Mouse (Mus musculus) kidney, postnatal 0 days (tissue): ENCODE results near the gene Ffar3. TPM values are rescaled to one million over a fixed set of nuclear protein-coding genes. Genes with fewer than 3 reads are reported as not detected.

Experiments used
- ATAC-seq: fragments of 200-750 bp; cut with Nextera tagmentation; replicated peaks from 2 replicates; pipeline ENCODE4 v1.8.0; 2017; ENCODE audit warnings: low read depth, moderate number of reproducible peaks, moderate TSS enrichment, moderate library complexity; ENCODE audit not compliant: low FRiP score
- DNase-seq: peaks from one replicate; pipeline ENCODE4 v3.0.0-alpha.2; 2016; ENCODE audit warnings: low spot score
- H3K27ac ChIP-seq: fragments of 300-500 bp; sonication (generic); 2 replicates; pipeline ENCODE4 v1.5.1; 2014; ENCODE audit warnings: mild to moderate bottlenecking
- H3K27me3 ChIP-seq: fragments of 300-500 bp; sonication (generic); 2 replicates; pipeline ENCODE4 v1.6.1; 2014; ENCODE audit warnings: low read length, mixed read lengths; ENCODE audit not compliant: insufficient read depth
- H3K36me3 ChIP-seq: fragments of 300-500 bp; sonication (generic); 2 replicates; pipeline ENCODE4 v1.6.1; 2014; ENCODE audit warnings: low read length, mixed read lengths; ENCODE audit not compliant: insufficient read depth
- H3K4me1 ChIP-seq: fragments of 300-500 bp; sonication (generic); replicated peaks from 2 replicates; pipeline ENCODE4 v1.6.1; 2014; ENCODE audit warnings: antibody characterized with exemption, low read length, mixed read lengths; ENCODE audit not compliant: insufficient read depth
- H3K4me2 ChIP-seq: fragments of 300-500 bp; sonication (generic); 2 replicates; pipeline ENCODE4 v1.6.1; 2014; ENCODE audit warnings: mild to moderate bottlenecking, low read length, moderate library complexity, mixed read lengths
- H3K4me3 ChIP-seq: fragments of 300-500 bp; sonication (generic); replicated peaks from 2 replicates; pipeline ENCODE4 v1.5.1; 2014; ENCODE audit warnings: low read depth, low read length
- H3K9ac ChIP-seq: fragments of 300-500 bp; sonication (generic); 2 replicates; pipeline ENCODE4 v1.6.1; 2014; ENCODE audit warnings: low read depth, low read length
- H3K9me3 ChIP-seq: fragments of 300-500 bp; sonication (generic); replicated peaks from 2 replicates; pipeline ENCODE4 v1.6.1; 2016; ENCODE audit warnings: low read length, inconsistent platforms, mixed read lengths
- CTCF ChIP-seq: IDR thresholded peaks from 2 replicates; pipeline ENCODE4 v1.5.1; 2016; ENCODE audit warnings: antibody characterized with exemption, low read depth, mild to moderate bottlenecking, moderate library complexity
- WGBS: fragments of 180-500 bp; shearing (Covaris S2); extraction: QIAGEN DNeasy Blood & Tissue Kit; methylation state at CpG from one replicate; pipeline ENCODE4 v1.1.7; 2014; 5-methylcytosine and 5-hydroxymethylcytosine counted together
- polyA plus RNA-seq: library from polyadenylated mRNA; unstranded; fragments of >200 nt; fragmentation: Nextera tagmentation; extraction: Ambion mirVana; gene quantifications from 2 replicates; pipeline ENCODE4 v1.2.1, GENCODE M21; 2015

Ffar3 gene
- polyA plus RNA-seq, result 0.20 TPM in 1 of 2 replicates, not detected in the other

GRCm38 (mm10) chr7:30856078-30856477 lies at the start of gene Ffar3:
TSS of gene Ffar3 (minus strand) at chr7:30856178.
- Histone ChIP-seq H3K9me3 (no peaks in the 10 kb centered on the region), H3K4me3 (no peak within 1 kb of the TSS), H3K4me2 (no peak within 1 kb of the TSS), H3K27ac (no peak within 1 kb of the TSS), H3K36me3 (no peaks in the 10 kb centered on the region), H3K27me3 (no peaks in the 10 kb centered on the region), H3K4me1 (no peaks in the 10 kb centered on the region), H3K9ac (no peak within 1 kb of the TSS)
- WGBS, result 76% methylated on average over 6 of the region's 6 CpGs
- DNase-seq (no peak), ATAC-seq (no peak)
- TF ChIP-seq CTCF, result no peak

- Histone ChIP-seq H3K4me3 (no peak overlapping the region), H3K9me3 (no peaks in the 10 kb centered on the region), H3K27me3 (no peaks in the 10 kb centered on the region), H3K4me1 (peaks cover 8% of the 10 kb centered on the region; the same call in 1 of the 2 replicates), H3K9ac (no peak overlapping the region), H3K36me3 (no peaks in the 10 kb centered on the region), H3K4me2 (no peak overlapping the region), H3K27ac (no peak overlapping the region)
- WGBS, result 42% methylated on average over 4 of the region's 4 CpGs
- DNase-seq (peak; percentile 29), ATAC-seq (no peak)
- peak; percentile 73 for TF ChIP-seq CTCF
These were observed 48.1 kb upstream of the Ffar3 start for GRCm38 (mm10) chr7:30904042-30904441.

GRCm38 (mm10) chr7:30895217-30895616 lies 39.2 kb upstream of the Ffar3 start:
- no peaks in the 10 kb centered on the region for H3K36me3 ChIP-seq
- DNase-seq (no peak), ATAC-seq (no peak)
- H3K9me3 ChIP-seq, result no peaks in the 10 kb centered on the region
- H3K27ac ChIP-seq, result no peak overlapping the region
- no peaks in the 10 kb centered on the region for H3K27me3 ChIP-seq
- H3K4me2 ChIP-seq, result no peak overlapping the region
- no peak overlapping the region for H3K9ac ChIP-seq
- no peaks in the 10 kb centered on the region; the same call in 1 of the 2 replicates for H3K4me1 ChIP-seq
- no peak overlapping the region for H3K4me3 ChIP-seq
- 78% methylated on average over 3 of the region's 3 CpGs for WGBS
- TF ChIP-seq CTCF, result no peak

DNA sequence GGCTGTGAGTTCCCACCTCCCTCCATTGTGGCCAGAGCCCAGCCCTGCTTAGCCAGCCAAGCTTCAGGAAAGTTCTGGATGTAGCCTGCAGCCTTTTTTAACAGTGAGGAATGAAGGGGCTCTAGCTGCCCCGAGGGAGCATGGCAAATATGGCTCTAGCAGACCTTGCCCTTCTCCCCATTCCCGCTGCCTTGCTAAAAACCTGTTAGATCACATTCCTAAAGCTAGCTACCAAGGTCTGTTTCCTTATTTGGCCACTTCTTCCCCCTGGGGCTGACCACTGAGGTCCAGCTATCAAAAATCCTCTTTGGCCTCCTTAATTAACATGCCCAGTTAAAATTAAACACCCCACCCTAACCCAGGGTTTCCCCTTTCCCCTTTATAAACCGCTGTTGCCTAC lies 36.5 kb upstream of the Ffar3 start:
- TF ChIP-seq CTCF, result no peak
- DNase-seq (peak; percentile 28), ATAC-seq (peak; percentile 54; the same call in 1 of the 2 replicates)
- no peak overlapping the region for H3K9ac ChIP-seq
- WGBS, result 37% methylated on average over 3 of the region's 3 CpGs
- H3K4me1 ChIP-seq, result no peaks in the 10 kb centered on the region
- H3K27me3 ChIP-seq, result no peaks in the 10 kb centered on the region
- no peaks in the 10 kb centered on the region for H3K9me3 ChIP-seq
- no peaks in the 10 kb centered on the region for H3K36me3 ChIP-seq
- no peak overlapping the region for H3K4me2 ChIP-seq
- no peak overlapping the region for H3K4me3 ChIP-seq
- peak overlapping the region; percentile 68 for H3K27ac ChIP-seq

GRCm38 (mm10) chr7:30891746-30892145 lies 35.8 kb upstream of the Ffar3 start:
- no peak for TF ChIP-seq CTCF
- no peak overlapping the region for H3K27ac ChIP-seq
- WGBS, result 70% methylated on average over 9 of the region's 9 CpGs
- DNase-seq (no peak), ATAC-seq (no peak; the same call in 1 of the 2 replicates)
- H3K4me3 ChIP-seq, result no peak overlapping the region
- H3K4me1 ChIP-seq, result no peaks in the 10 kb centered on the region
- no peak overlapping the region for H3K4me2 ChIP-seq
- H3K9ac ChIP-seq, result no peak overlapping the region
- H3K27me3 ChIP-seq, result no peaks in the 10 kb centered on the region
- H3K36me3 ChIP-seq, result no peaks in the 10 kb centered on the region
- no peaks in the 10 kb centered on the region for H3K9me3 ChIP-seq

DNA sequence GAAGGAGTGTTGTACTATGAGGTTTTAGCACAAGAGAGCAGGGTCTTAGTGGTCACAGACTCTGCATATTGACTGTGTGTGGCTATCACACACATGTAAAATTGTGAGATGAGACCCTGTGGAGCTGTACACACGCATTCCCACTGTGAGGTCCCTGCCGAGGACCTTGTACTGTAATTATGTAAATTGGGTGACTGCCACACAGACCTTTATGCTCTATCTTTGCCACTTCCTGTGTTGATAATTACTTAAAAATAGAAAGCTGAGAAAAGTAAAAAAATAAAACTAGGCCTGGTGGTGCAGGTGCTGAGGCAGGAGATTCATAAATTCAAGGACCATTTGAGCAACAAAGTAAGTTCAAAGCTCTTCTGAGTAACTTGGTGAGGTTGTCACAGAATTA lies 34.7 kb upstream of the Ffar3 start:
- no peaks in the 10 kb centered on the region for H3K9me3 ChIP-seq
- no peak for TF ChIP-seq CTCF
- no peaks in the 10 kb centered on the region for H3K27me3 ChIP-seq
- 43% methylated on average over 2 of the region's 2 CpGs for WGBS
- H3K4me3 ChIP-seq, result no peak overlapping the region
- no peak overlapping the region for H3K27ac ChIP-seq
- ATAC-seq (no peak), DNase-seq (no peak)
- H3K4me2 ChIP-seq, result no peak overlapping the region
- H3K9ac ChIP-seq, result no peak overlapping the region
- H3K36me3 ChIP-seq, result no peaks in the 10 kb centered on the region
- H3K4me1 ChIP-seq, result no peaks in the 10 kb centered on the region

DNA sequence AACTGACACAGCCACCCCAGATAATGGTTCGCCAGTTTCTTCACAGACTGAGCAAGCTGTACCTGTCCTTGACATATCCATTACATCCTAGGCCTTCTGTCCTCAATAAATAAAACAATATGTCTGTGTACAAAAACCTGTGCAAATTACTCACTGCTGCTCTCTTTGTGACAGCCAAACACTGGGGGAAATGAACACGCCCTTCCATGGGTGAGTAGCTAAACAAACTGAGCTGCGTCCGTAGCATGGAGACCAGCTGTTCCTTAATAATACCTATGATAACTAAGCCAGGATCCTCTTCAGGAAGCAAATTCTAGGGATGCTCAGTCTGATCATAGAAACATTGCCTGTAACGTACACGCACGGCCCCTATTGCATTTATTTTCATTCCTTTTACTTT lies 32.8 kb upstream of the Ffar3 start:
- H3K9ac ChIP-seq, result no peak overlapping the region
- no peak overlapping the region for H3K4me3 ChIP-seq
- no peaks in the 10 kb centered on the region for H3K36me3 ChIP-seq
- no peaks in the 10 kb centered on the region for H3K4me1 ChIP-seq
- no peak for TF ChIP-seq CTCF
- no peaks in the 10 kb centered on the region for H3K9me3 ChIP-seq
- no peak overlapping the region for H3K4me2 ChIP-seq
- WGBS, result 68% methylated on average over 7 of the region's 7 CpGs
- DNase-seq (no peak), ATAC-seq (no peak)
- no peak overlapping the region for H3K27ac ChIP-seq
- no peaks in the 10 kb centered on the region for H3K27me3 ChIP-seq
